Mouse (Mus musculus) naive thymus-derived CD4-positive, alpha-beta T cell, adult 5 months (primary cell): ENCODE results near the gene Hjurp. TPM values are rescaled to one million over a fixed set of nuclear protein-coding genes. Genes with fewer than 3 reads are reported as not detected.

Experiments used
- polyA plus RNA-seq: library from polyadenylated mRNA; unstranded; fragments of 100-300 nt; shearing (Covaris generic); gene quantifications from one replicate; pipeline ENCODE4 v1.2.1, GENCODE M21; 2017

Gene Hjurp
- polyA plus RNA-seq: 104 TPM

DNA sequence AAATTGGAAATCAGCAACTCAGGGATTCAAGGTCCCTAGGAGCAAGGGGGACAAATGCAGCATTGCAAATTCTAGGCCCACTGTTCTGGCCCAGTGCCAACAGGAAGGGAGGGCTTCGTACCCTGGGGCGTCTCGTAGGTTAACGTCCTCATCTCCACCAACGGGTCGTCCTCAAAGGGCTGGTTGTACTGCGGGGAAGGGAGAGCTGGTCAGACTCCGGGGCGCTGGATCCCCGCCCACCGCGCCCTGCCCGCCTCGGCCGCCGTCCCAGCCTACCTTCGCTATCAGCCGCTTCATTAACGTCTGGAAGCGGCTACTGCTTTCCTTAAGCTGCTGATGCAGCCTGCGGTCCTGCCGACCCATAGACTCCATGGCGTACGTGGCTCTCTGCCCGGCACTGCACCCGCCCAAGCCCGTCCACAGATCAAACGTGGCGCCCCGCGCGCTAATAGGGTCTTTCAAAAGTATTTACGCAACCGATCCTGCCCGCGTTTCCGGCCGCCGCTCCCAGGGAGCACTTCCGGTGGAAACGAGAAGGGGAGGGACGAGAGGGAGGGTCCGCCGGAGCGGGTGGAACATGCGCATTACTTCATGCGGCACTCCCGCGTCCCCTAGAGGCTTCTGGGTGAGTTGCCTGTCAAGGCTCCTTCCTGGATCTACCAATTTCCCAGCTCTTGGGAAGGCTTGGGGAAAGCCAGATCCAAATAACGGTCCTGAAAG lies at the start of gene Hjurp, which contains the start of gene Trpm8:
Hjurp (minus strand) TSS at position 536 of the 720 bp plus-strand sequence.
Trpm8 (plus strand) TSS at position 564 of the 720 bp plus-strand sequence.

DNA sequence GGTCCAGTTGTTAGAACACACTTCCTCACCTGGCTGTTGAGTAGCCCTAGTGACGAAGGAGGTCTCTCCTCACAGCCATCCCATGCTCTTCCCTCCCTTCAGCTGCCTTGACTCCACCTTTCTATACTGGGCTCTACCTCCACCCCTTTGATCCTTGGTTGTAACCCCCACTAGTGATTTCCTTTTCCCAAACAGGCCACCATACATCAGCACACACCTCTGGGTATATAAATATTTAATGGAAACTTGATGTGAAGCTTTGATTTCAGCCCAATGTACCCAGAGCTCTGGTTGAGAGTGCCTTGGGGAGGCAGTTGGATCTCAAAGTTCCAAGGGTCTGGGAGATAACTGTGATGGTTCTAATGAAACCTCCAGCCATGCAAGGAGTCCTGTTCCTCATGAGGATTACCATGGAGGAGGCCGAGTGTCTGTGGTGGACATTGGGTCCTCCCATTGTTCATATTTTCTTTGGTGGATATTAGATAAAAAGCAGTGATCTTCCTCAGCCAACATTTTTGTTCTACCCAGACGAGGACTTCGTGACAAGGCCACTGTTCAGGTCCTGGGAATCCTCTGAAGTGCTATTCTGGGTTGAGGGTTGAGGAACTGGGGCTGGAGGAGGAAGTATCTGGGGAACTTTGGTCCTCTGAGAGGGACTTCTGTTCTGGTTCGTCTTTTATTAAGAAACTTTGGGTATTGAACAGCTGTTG lies 50.6 kb downstream of the Hjurp start, which contains the start of gene Mroh2a:
Mroh2a (plus strand) TSS at position 317 of the 710 bp plus-strand sequence.

Other genes starting within 250 kb of the Hjurp start
- not detected for gene Ugt1a10, start 222.2 kb downstream of the Hjurp start, polyA plus RNA-seq
- gene Ugt1a9, start 206.8 kb downstream of the Hjurp start, polyA plus RNA-seq: 0.22 TPM
- not detected for gene Ugt1a8, start 189.8 kb downstream of the Hjurp start, polyA plus RNA-seq
- not detected for gene Ugt1a7c, start 182.6 kb downstream of the Hjurp start, polyA plus RNA-seq
- gene Ugt1a6b, start 174.4 kb downstream of the Hjurp start, polyA plus RNA-seq: not detected
- gene Ugt1a6a, start 142.8 kb downstream of the Hjurp start, polyA plus RNA-seq: 0.26 TPM
- gene Ugt1a5, start 111.6 kb downstream of the Hjurp start, polyA plus RNA-seq: not detected
- not detected for gene Ugt1a2, start 77.0 kb downstream of the Hjurp start, polyA plus RNA-seq
- gene Dnajb3, start 71.9 kb downstream of the Hjurp start, polyA plus RNA-seq: not detected
- not detected for gene Ugt1a1, start 65.7 kb downstream of the Hjurp start, polyA plus RNA-seq
- 0.66 TPM for gene Mroh2a, start 50.6 kb downstream of the Hjurp start, polyA plus RNA-seq
- gene Trpm8, start within 50 bp of the Hjurp start, polyA plus RNA-seq: not detected
- not detected for gene Spp2, start 129.3 kb upstream of the Hjurp start, polyA plus RNA-seq
- not detected for gene Glrp1, start 232.4 kb upstream of the Hjurp start, polyA plus RNA-seq